Mouse (Mus musculus) cerebral cortex, adult 2 months (tissue): ENCODE data around the gene Nemp2.

Source experiments
- WGBS: fragments of 180-500 bp; shearing (Covaris S2); methylation state at CpG from one replicate; pipeline ENCODE4 v1.1.7; 2018; 5-methylcytosine and 5-hydroxymethylcytosine counted together

The Nemp2 gene

GRCm38 (mm10) chr1:52655153-52655552, 24.6 kb downstream of the Nemp2 start:
- 80% methylated on average over 4 of the region's 4 CpGs for WGBS

- 92% methylated on average over 7 of the region's 7 CpGs for WGBS
These were observed 27.7 kb downstream of the Nemp2 start for GRCm38 (mm10) chr1:52658160-52658559.

GRCm38 (mm10) chr1:52660278-52660677, 29.8 kb downstream of the Nemp2 start:
- WGBS: 93% methylated on average over 2 of the region's 2 CpGs

GRCm38 (mm10) chr1:52660765-52661164, 30.3 kb downstream of the Nemp2 start:
- 89% methylated on average over 12 of the region's 12 CpGs for WGBS

GRCm38 (mm10) chr1:52663228-52663627, 32.7 kb downstream of the Nemp2 start:
- WGBS: 56% methylated on average over 7 of the region's 7 CpGs

GRCm38 (mm10) chr1:52668743-52669323, 38.3 kb downstream of the Nemp2 start:
- WGBS: 52% methylated on average over 7 of the region's 7 CpGs

GRCm38 (mm10) chr1:52669931-52670330, 39.4 kb downstream of the Nemp2 start:
- 68% methylated on average over 1 of the region's 1 CpGs for WGBS

GRCm38 (mm10) chr1:52675561-52676551, 45.4 kb downstream of the Nemp2 start:
- 62% methylated on average over 7 of the region's 7 CpGs for WGBS

- WGBS: 50% methylated on average over 3 of the region's 3 CpGs
These were observed 46.1 kb downstream of the Nemp2 start for GRCm38 (mm10) chr1:52676621-52677020.

- WGBS: 72% methylated on average over 4 of the region's 4 CpGs
These were observed 53.0 kb downstream of the Nemp2 start for GRCm38 (mm10) chr1:52683550-52683949.

GRCm38 (mm10) chr1:52687636-52688035, 57.1 kb downstream of the Nemp2 start:
- 84% methylated on average over 8 of the region's 8 CpGs for WGBS

- 93% methylated on average over 13 of the region's 13 CpGs for WGBS
These were observed 64.0 kb downstream of the Nemp2 start for GRCm38 (mm10) chr1:52694456-52694855.
